Mouse (Mus musculus) hindbrain, postnatal 0 days (tissue): ENCODE data around the gene Slc20a1. TPM values are rescaled to one million over a fixed set of nuclear protein-coding genes. Genes with fewer than 3 reads are reported as not detected.

Experiments
- ATAC-seq: fragments of 200-750 bp; cut with Nextera tagmentation; 2 replicates; pipeline ENCODE4 v1.8.0; 2017; ENCODE audit warnings: mild to moderate bottlenecking, moderate TSS enrichment, moderate library complexity
- DNase-seq: peaks from one replicate; pipeline ENCODE4 v3.0.0-alpha.2; 2015; ENCODE audit warnings: low spot score
- H3K27ac ChIP-seq: fragments of 300-500 bp; sonication (generic); 2 replicates; pipeline ENCODE4 v1.5.1; 2014; ENCODE audit warnings: mild to moderate bottlenecking
- H3K27me3 ChIP-seq: fragments of 300-500 bp; sonication (generic); 2 replicates; pipeline ENCODE4 v1.6.1; 2014; ENCODE audit warnings: low read length, mixed read lengths; ENCODE audit not compliant: insufficient read depth
- H3K36me3 ChIP-seq: fragments of 300-500 bp; sonication (generic); 2 replicates; pipeline ENCODE4 v1.6.1; 2014; ENCODE audit warnings: low read length, mixed read lengths; ENCODE audit not compliant: insufficient read depth
- H3K4me1 ChIP-seq: fragments of 300-500 bp; sonication (generic); 2 replicates; pipeline ENCODE4 v1.6.1; 2014; ENCODE audit warnings: antibody characterized with exemption, low read length, mixed read lengths; ENCODE audit not compliant: insufficient read depth
- H3K4me2 ChIP-seq: fragments of 300-500 bp; sonication (generic); 2 replicates; pipeline ENCODE4 v1.6.1; 2014; ENCODE audit warnings: low read depth, mild to moderate bottlenecking, low read length, moderate library complexity, mixed read lengths
- H3K4me3 ChIP-seq: fragments of 300-500 bp; sonication (generic); 2 replicates; pipeline ENCODE4 v1.5.1; 2014; ENCODE audit warnings: low read length
- H3K9ac ChIP-seq: fragments of 300-500 bp; sonication (generic); replicated peaks from 2 replicates; pipeline ENCODE4 v1.6.1; 2014; ENCODE audit warnings: mild to moderate bottlenecking, low read length, moderate library complexity, mixed read lengths
- H3K9me3 ChIP-seq: fragments of 300-500 bp; sonication (generic); 2 replicates; pipeline ENCODE4 v1.6.1; 2016; ENCODE audit warnings: low read length, mixed read lengths
- CTCF ChIP-seq: IDR thresholded peaks from 2 replicates; pipeline ENCODE4 v1.5.1; 2016; ENCODE audit warnings: antibody characterized with exemption, control low read depth, low read depth
- WGBS: fragments of 180-500 bp; shearing (Covaris S2); extraction: QIAGEN DNeasy Blood & Tissue Kit; methylation state at CpG from one replicate; pipeline ENCODE4 v1.1.7; 2014; 5-methylcytosine and 5-hydroxymethylcytosine counted together
- polyA plus RNA-seq: library from polyadenylated mRNA; unstranded; fragments of >200 nt; fragmentation: Nextera tagmentation; extraction: Ambion mirVana; gene quantifications from 2 replicates; pipeline ENCODE4 v1.2.1, GENCODE M21; 2015
- total RNA-seq: library from RNA; depleted of rRNA; stranded (reverse); fragments of >200 nt; gene quantifications from 2 replicates; pipeline ENCODE4 v1.2.3, GENCODE M21; 2014

Gene Slc20a1
- total and polyA plus RNA-seq, 2 experiments from 2014 or later, result 41.6 to 63.0 TPM

DNA sequence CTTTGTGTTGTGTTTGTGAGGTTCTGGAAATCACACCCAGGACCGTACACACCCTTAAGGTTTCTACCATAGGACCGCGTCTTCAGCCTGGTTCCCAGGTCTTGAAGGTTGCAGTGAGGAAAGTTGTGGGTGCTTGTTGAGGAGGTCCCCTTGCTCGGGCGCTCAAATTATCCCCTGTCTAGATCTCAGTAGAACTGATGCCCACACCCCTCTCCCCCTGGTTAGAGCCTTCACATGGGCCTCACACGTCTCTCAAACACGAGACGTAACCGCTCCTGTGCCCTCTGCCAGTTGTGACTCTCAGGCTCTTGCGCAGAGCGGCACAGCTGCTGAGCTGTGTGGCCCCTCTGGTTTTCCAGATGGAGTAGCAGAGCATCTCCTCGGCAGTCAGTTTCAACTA, 48.4 kb downstream of the Slc20a1 start:
- DNase-seq, result no peak
- TF ChIP-seq CTCF, result no peak
- H3K4me2 ChIP-seq, result no peak overlapping the region
- H3K9ac ChIP-seq, result no peak overlapping the region
- no peak overlapping the region for H3K27ac ChIP-seq
- no peaks in the 10 kb centered on the region for H3K36me3 ChIP-seq
- WGBS, result 96% methylated on average over 12 of the region's 12 CpGs
- H3K27me3 ChIP-seq, result no peaks in the 10 kb centered on the region
- H3K9me3 ChIP-seq, result no peaks in the 10 kb centered on the region
- H3K4me3 ChIP-seq, result no peak overlapping the region
- no peak for ATAC-seq
- no peaks in the 10 kb centered on the region for H3K4me1 ChIP-seq

DNA sequence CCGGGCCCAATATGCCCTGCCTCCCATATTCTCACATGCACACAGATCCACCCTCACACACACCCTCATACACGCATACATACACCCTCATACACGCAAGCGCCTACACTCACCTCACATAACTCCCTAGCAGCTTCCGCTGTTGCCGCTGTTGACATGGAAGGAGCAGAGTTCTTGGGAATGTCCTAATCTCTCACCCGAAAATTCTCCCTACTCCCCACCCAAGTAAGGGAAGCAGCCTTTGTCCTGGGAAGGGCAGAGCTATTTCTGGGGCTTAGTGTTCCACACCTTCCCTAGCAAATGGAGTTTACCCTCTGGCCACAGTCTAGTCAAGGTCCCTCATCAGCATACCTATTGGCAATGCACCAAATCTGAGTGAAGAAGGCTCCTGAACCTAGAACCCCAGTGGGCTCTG, 49.1 kb downstream of the Slc20a1 start:
- Histone ChIP-seq H3K27me3 (no peaks in the 10 kb centered on the region), H3K27ac (no peak overlapping the region), H3K9ac (no peak overlapping the region), H3K36me3 (no peaks in the 10 kb centered on the region), H3K4me3 (no peak overlapping the region), H3K4me2 (no peak overlapping the region), H3K9me3 (no peaks in the 10 kb centered on the region), H3K4me1 (no peaks in the 10 kb centered on the region)
- ATAC-seq (no peak), DNase-seq (no peak)
- no peak for TF ChIP-seq CTCF
- WGBS, result 93% methylated on average over 7 of the region's 7 CpGs

DNA sequence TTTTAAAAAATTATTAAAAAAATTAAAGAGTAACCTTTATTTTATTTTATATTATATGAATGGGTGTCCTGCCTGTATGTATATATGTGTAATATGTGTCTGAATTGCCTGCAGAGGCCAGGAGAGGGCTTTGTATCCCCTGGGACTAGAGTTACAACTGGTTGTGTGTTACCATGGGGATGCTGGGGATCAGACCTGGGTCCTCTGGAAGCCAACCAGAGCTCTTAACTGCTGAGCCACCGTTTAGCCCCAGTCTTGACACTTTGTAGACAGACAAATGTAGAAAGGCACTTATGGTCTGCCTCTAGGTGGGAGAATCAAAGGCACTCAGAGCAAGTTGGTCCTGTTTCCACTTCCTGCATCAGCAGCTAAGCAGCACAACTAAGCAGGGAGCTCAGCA, 50.8 kb downstream of the Slc20a1 start:
- Histone ChIP-seq H3K4me2 (no peak overlapping the region), H3K36me3 (no peaks in the 10 kb centered on the region), H3K9me3 (no peaks in the 10 kb centered on the region), H3K27ac (no peak overlapping the region), H3K4me3 (no peak overlapping the region), H3K4me1 (no peaks in the 10 kb centered on the region), H3K27me3 (no peaks in the 10 kb centered on the region), H3K9ac (no peak overlapping the region)
- TF ChIP-seq CTCF, result no peak
- DNase-seq (no peak), ATAC-seq (no peak)
- 59% methylated on average over 1 of the region's 1 CpGs for WGBS

DNA sequence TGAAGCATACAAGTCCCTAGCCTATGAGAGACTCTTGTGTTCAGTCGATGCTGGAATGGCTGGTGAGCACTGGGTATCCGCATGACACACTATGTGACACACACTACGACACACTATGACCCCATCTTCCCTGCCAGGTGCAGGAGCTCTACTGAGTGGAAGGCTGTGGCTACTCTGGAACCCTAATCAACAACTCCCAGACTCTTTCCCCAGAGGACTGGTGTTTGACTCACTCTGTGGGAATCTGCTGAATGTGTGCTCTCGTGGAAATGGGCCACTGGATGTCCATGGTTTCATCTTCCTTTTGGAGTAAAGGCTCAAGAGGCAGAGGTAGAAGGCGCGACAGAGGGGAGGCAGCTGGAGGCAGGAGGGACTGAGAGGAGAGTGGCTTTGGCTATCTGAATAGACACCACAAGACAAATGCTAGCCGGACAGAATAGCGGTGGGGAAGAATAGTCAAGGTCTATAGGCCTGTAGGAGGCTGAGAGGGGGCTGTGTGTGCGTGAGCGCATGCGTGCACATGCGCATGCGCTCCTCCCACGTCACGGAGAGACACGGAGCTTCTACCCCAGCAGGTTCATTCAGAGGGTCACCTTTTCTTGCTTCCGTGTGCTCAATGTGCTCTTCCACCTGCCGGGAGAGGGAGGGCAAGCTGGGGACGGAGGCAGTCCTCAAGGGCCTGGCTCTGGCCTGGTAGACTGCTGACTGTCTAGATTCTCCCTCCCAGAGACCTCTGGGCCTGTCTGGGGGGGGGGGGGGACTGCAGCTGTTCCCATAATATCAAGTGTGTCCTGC, 54.5 kb downstream of the Slc20a1 start:
- no peak overlapping the region for H3K4me2 ChIP-seq
- H3K27ac ChIP-seq, result no peak overlapping the region
- WGBS, result 90% methylated on average over 19 of the region's 19 CpGs
- no peak overlapping the region for H3K4me3 ChIP-seq
- no peak for DNase-seq
- no peak for ATAC-seq
- H3K27me3 ChIP-seq, result no peaks in the 10 kb centered on the region
- H3K4me1 ChIP-seq, result no peaks in the 10 kb centered on the region
- H3K9ac ChIP-seq, result no peak overlapping the region
- no peaks in the 10 kb centered on the region for H3K9me3 ChIP-seq
- no peak for TF ChIP-seq CTCF
- no peaks in the 10 kb centered on the region for H3K36me3 ChIP-seq

DNA sequence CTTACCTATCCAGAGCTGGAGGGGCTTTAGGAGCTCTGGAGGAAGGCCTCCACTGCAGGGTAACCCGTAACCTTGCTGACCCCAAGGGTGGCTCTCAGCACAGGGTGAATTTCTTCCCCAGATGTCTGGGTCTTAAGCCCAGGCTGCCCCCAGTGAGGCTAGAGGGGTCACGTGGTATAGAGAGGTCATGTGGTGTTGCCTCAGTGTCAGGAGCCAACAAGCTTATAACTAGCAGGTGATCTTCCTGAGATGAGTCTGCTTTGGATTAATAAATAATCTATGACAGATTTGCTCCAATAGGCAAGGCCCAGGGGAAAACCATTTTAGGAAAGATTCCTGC, 55.0 kb downstream of the Slc20a1 start:
- Histone ChIP-seq H3K27ac (no peak overlapping the region), H3K4me1 (no peaks in the 10 kb centered on the region), H3K9ac (no peak overlapping the region), H3K4me2 (no peak overlapping the region), H3K4me3 (no peak overlapping the region), H3K9me3 (no peaks in the 10 kb centered on the region), H3K36me3 (no peaks in the 10 kb centered on the region), H3K27me3 (no peaks in the 10 kb centered on the region)
- no peak for TF ChIP-seq CTCF
- ATAC-seq, result no peak
- DNase-seq, result no peak
- 82% methylated on average over 2 of the region's 2 CpGs for WGBS

DNA sequence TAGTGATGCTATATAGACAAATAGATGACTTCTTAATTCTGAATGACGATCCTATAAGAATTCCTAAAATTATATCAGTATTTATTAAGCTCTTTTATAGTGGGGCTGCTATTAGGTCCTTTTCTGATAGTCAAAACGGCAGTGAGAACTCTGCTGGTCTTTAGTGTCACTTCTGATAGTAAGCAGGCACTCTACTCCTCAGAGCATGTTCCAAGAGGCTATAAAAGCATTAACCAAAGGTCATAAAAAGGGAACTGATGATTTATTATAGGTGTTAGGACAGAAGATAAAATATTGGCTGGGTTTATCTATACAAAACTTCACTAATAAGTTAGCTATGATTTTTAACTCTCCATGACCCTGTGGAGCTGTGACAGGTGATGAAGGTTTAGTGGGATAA, 55.5 kb downstream of the Slc20a1 start:
- no peaks in the 10 kb centered on the region for H3K27me3 ChIP-seq
- no peak for TF ChIP-seq CTCF
- 81% methylated on average over 2 of the region's 2 CpGs for WGBS
- H3K9me3 ChIP-seq, result no peaks in the 10 kb centered on the region
- no peaks in the 10 kb centered on the region for H3K4me1 ChIP-seq
- H3K4me2 ChIP-seq, result no peak overlapping the region
- no peaks in the 10 kb centered on the region for H3K36me3 ChIP-seq
- DNase-seq (no peak), ATAC-seq (no peak)
- H3K27ac ChIP-seq, result no peak overlapping the region
- no peak overlapping the region for H3K4me3 ChIP-seq
- H3K9ac ChIP-seq, result no peak overlapping the region

DNA sequence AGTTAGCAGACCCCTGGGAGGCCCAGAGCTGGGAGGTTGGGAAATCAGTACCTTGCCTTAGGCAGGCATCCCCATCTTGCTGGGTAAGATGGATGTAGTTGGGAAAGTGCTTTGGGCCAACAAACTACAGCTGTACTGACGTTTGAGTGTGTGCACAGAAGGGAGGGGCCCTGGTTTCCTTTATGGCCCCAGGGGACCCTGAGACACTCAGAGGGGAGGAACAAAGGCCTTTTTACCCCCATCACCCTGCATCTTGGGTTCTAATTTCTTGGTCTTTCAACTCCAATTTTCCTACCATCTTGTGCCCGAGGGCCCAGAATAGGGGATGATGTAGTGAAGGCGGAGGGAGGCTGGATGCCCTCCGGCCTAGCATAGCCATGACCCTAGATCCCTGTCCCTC, 57.4 kb downstream of the Slc20a1 start:
- H3K36me3 ChIP-seq, result no peaks in the 10 kb centered on the region

More for the DNA sequence above, 57.4 kb downstream of the Slc20a1 start:
- H3K27me3 ChIP-seq, result no peaks in the 10 kb centered on the region
- H3K4me2 ChIP-seq, result no peak overlapping the region
- WGBS, result 66% methylated on average over 4 of the region's 4 CpGs
- no peak for TF ChIP-seq CTCF
- ATAC-seq (no peak), DNase-seq (no peak)
- no peak overlapping the region for H3K27ac ChIP-seq
- H3K9me3 ChIP-seq, result no peaks in the 10 kb centered on the region
- H3K9ac ChIP-seq, result no peak overlapping the region
- H3K4me1 ChIP-seq, result no peaks in the 10 kb centered on the region
- H3K4me3 ChIP-seq, result no peak overlapping the region
